Mouse (Mus musculus): ENCODE data around the gene Gnb1.
A peak's percentile ranks its signal among the peaks of the same experiment; 100 is the strongest.
"Not testable (repeated sequence)": the region's sequence is repeated elsewhere in the genome, so short reads cannot be mapped to it uniquely, and the experiment has no call there.

Gene Gnb1

GRCm38 (mm10) chr4:155490990-155491504, at the start of gene Gnb1:
Gnb1 (plus strand) TSS chr4:155491361.
- DNase-seq (ENCODE audit: low read depth): peak; percentile 97

- no peak for DNase-seq (ENCODE audit: low read depth)
Measured at GRCm38 (mm10) chr4:155442808-155443207, 48.4 kb upstream of the Gnb1 start.

GRCm38 (mm10) chr4:155451597-155451996, 39.6 kb upstream of the Gnb1 start:
- DNase-seq (ENCODE audit: low read depth): no peak

GRCm38 (mm10) chr4:155458575-155458974, 32.6 kb upstream of the Gnb1 start:
- no peak for DNase-seq (ENCODE audit: low read depth)

- DNase-seq (ENCODE audit: low read depth): no peak
Measured at GRCm38 (mm10) chr4:155463050-155463449, 28.1 kb upstream of the Gnb1 start.

- DNase-seq (ENCODE audit: low read depth): no peak
Measured at GRCm38 (mm10) chr4:155463611-155464010, 27.6 kb upstream of the Gnb1 start.

- no peak for DNase-seq (ENCODE audit: low read depth)
Measured at GRCm38 (mm10) chr4:155464061-155464460, 27.1 kb upstream of the Gnb1 start.

- DNase-seq (ENCODE audit: low read depth): no peak
Measured at GRCm38 (mm10) chr4:155465607-155466006, 25.6 kb upstream of the Gnb1 start.

GRCm38 (mm10) chr4:155466080-155466479, 25.1 kb upstream of the Gnb1 start:
- DNase-seq (ENCODE audit: low read depth): no peak

- DNase-seq (ENCODE audit: low read depth): no peak
Measured at GRCm38 (mm10) chr4:155467237-155468010, 23.7 kb upstream of the Gnb1 start.

GRCm38 (mm10) chr4:155468952-155469351, 22.2 kb upstream of the Gnb1 start, which contains the start of gene Tmem52:
Tmem52 (plus strand) TSS chr4:155469114.
- DNase-seq (ENCODE audit: low read depth): peak; percentile 67

GRCm38 (mm10) chr4:155469590-155470262, 21.4 kb upstream of the Gnb1 start:
- DNase-seq (ENCODE audit: low read depth): no peak

GRCm38 (mm10) chr4:155470263-155470953, 20.8 kb upstream of the Gnb1 start:
- no peak for DNase-seq (ENCODE audit: low read depth)

GRCm38 (mm10) chr4:155470997-155471396, 20.2 kb upstream of the Gnb1 start:
- no peak for DNase-seq (ENCODE audit: low read depth)

GRCm38 (mm10) chr4:155471406-155471805, 19.8 kb upstream of the Gnb1 start:
- no peak for DNase-seq (ENCODE audit: low read depth)

- no peak for DNase-seq (ENCODE audit: low read depth)
Measured at GRCm38 (mm10) chr4:155472716-155473290, 18.4 kb upstream of the Gnb1 start.

GRCm38 (mm10) chr4:155473319-155473718, 17.8 kb upstream of the Gnb1 start:
- no peak for DNase-seq (ENCODE audit: low read depth)

- not testable (repeated sequence) for DNase-seq (ENCODE audit: low read depth)
Measured at GRCm38 (mm10) chr4:155473796-155474195, 17.4 kb upstream of the Gnb1 start.

- DNase-seq (ENCODE audit: low read depth): peak; percentile 92
Measured at GRCm38 (mm10) chr4:155481381-155482124, 9.6 kb upstream of the Gnb1 start.

GRCm38 (mm10) chr4:155482125-155482480, 9.1 kb upstream of the Gnb1 start:
- no peak for DNase-seq (ENCODE audit: low read depth)

GRCm38 (mm10) chr4:155482733-155483540, 8.2 kb upstream of the Gnb1 start:
- DNase-seq (ENCODE audit: low read depth): no peak

Measured in induced T-regulatory cell, adult 2 months (primary cell).